Mouse (Mus musculus) urinary bladder, postnatal 0 days (tissue): ENCODE results near the gene Hsd3b6. TPM values are rescaled to one million over a fixed set of nuclear protein-coding genes. Genes with fewer than 3 reads are reported as not detected.

ENCODE experiments used
- polyA plus RNA-seq: library from polyadenylated mRNA; unstranded; fragments of >200 nt; fragmentation: Nextera tagmentation; extraction: Ambion mirVana; gene quantifications from 2 replicates; pipeline ENCODE4 v1.2.1, GENCODE M21; 2015

Hsd3b6 gene
- polyA plus RNA-seq: not detected in 2 replicates

GRCm38 (mm10) chr3:98814101-98814670 is at the start of gene Hsd3b6:
TSS of gene Hsd3b6 (minus strand) at chr3:98814443.

GRCm38 (mm10) chr3:98859576-98859975 is 45.3 kb upstream of the Hsd3b6 start, which contains the start of gene Hsd3b1:
TSS of gene Hsd3b1 (minus strand) at chr3:98859794.

Other genes starting within 250 kb of the Hsd3b6 start
- gene Gm10681, start 225.6 kb downstream of the Hsd3b6 start, polyA plus RNA-seq: not detected in 2 replicates
- gene Hsd3b5, start 184.2 kb downstream of the Hsd3b6 start, polyA plus RNA-seq: not detected in 2 replicates
- gene Hsd3b2, start 89.9 kb downstream of the Hsd3b6 start, polyA plus RNA-seq: 0.04 TPM in 1 of 2 replicates, not detected in the other
- gene Hsd3b3, start 51.3 kb downstream of the Hsd3b6 start, polyA plus RNA-seq: not detected in 2 replicates
- gene Hsd3b1, start 45.4 kb upstream of the Hsd3b6 start, polyA plus RNA-seq: not detected in 2 replicates
- 0.13 TPM in 1 of 2 replicates, not detected in the other for gene Hao2, start 78.8 kb upstream of the Hsd3b6 start, polyA plus RNA-seq